Mouse (Mus musculus): ENCODE measurements around the gene Duxbl2.
"Not testable (repeated sequence)": the region's sequence is repeated elsewhere in the genome, so short reads cannot be mapped to it uniquely, and the experiment has no call there.

GRCm38 (mm10) chr14:26156032-26156431, 37.9 kb downstream of the Duxbl2 start:
- not testable (repeated sequence) for TF ChIP-seq GATA1 (IDR thresholded peaks at IDR 0.05; ENCODE audit: borderline replicate concordance, low read length); FLI1 (IDR thresholded peaks at IDR 0.05; ENCODE audit: low read length)

All from megakaryocyte, embryonic 14.5 days (primary cell).